Mouse (Mus musculus): ENCODE measurements around the gene Rab3il1.

GRCm38 (mm10) chr19:10057486-10058351 lies 56.2 kb downstream of the Rab3il1 start:
- TF ChIP-seq POLR2A (IDR thresholded peaks at IDR 0.05; ENCODE audit: extremely low read depth, insufficient read depth, low read length), result no peak
- TF ChIP-seq CTCF (IDR thresholded peaks at IDR 0.05; ENCODE audit: low read depth, low read length), result peak; percentile 6; the same call in 1 of the 2 replicates
